Mouse (Mus musculus) telencephalon, adult 2 months (tissue): ENCODE measurements at regions not wholly inside any gene's neighbourhood (a gene's known extent, or its start where the extent isn't known, plus 50 kb on each side); places are given as distances from the start of the nearest gene placed in this dataset.

Experiments used
- DNase-seq: peaks from one replicate; pipeline ENCODE4 v3.0.0-alpha.2; 2011; ENCODE audit warnings: low read depth, low spot score

GRCm38 (mm10) chrX:121533360-121533759 is 863.8 kb downstream of the Nap1l3 start:
- no peak for DNase-seq

- no peak for DNase-seq
Measured at GRCm38 (mm10) chrX:121519830-121520229, 877.4 kb downstream of the Nap1l3 start.

- peak; percentile 6 for DNase-seq
Measured at GRCm38 (mm10) chrX:121497727-121498126, 899.5 kb downstream of the Nap1l3 start.

GRCm38 (mm10) chrX:121497219-121497618 is 900.0 kb downstream of the Nap1l3 start:
- DNase-seq = no peak

- DNase-seq = no peak
Measured at GRCm38 (mm10) chrX:121479402-121479989, 917.7 kb downstream of the Nap1l3 start.

DNA sequence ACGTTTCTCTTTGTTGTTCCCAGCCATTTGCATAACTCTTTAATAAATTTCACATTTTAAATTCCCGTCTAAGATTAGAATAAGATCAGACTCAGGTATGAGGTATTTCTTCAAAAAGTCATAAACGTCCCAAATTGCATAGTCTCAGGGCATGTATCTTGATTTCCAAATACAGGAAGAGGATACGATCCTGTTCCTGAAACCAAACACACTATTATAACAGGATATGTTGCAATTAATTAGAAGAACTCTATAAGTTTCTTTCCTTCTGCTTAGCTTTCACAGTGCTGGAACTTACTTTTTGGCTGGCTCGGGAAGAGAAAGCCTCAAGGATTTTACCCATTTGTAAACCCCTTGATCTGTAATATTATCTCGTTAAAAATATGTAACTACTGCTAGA is 968.1 kb downstream of the Nap1l3 start:
- DNase-seq = no peak
